Mouse (Mus musculus): ENCODE data around the gene Wdr62. TPM values are rescaled to one million over a fixed set of nuclear protein-coding genes. Genes with fewer than 3 reads are reported as not detected.
A peak's percentile ranks its signal among the peaks of the same experiment; 100 is the strongest.
"Not testable (repeated sequence)": the region's sequence is repeated elsewhere in the genome, so short reads cannot be mapped to it uniquely, and the experiment has no call there.

Gene Wdr62
- polyA plus RNA-seq, 1 experiment, result 14.8 TPM

GRCm38 (mm10) chr7:30279536-30279935 is 683 bp downstream of the Wdr62 start:
- Histone ChIP-seq H3K4me3 (replicated peaks) (peak overlapping the region; percentile 83), H3K27me3 (ENCODE audit: control insufficient read depth) (no peaks in the 10 kb centered on the region), H3K4me1 (ENCODE audit: control insufficient read depth) (peaks cover 45% of the 10 kb centered on the region), H3K9me3 (ENCODE audit: control insufficient read depth, low read length) (no peaks in the 10 kb centered on the region), H3K36me3 (ENCODE audit: control insufficient read depth) (peaks cover 25% of the 10 kb centered on the region)
- TF ChIP-seq TAL1 (IDR thresholded peaks at IDR 0.05; ENCODE audit: low read length) (no peak), GATA1 (IDR thresholded peaks at IDR 0.05; ENCODE audit: low read length) (no peak)

- no peaks in the 10 kb centered on the region for H3K27me3 ChIP-seq (ENCODE audit: control insufficient read depth)
- TF ChIP-seq TAL1 (IDR thresholded peaks at IDR 0.05; ENCODE audit: low read length), result no peak
- no peak for TF ChIP-seq GATA1 (IDR thresholded peaks at IDR 0.05; ENCODE audit: low read length)
- peak overlapping the region; percentile 83 for H3K4me3 ChIP-seq (replicated peaks)
- H3K9me3 ChIP-seq (ENCODE audit: control insufficient read depth, low read length), result no peaks in the 10 kb centered on the region
- H3K4me1 ChIP-seq (ENCODE audit: control insufficient read depth), result peaks cover 45% of the 10 kb centered on the region
- H3K36me3 ChIP-seq (ENCODE audit: control insufficient read depth), result peaks cover 32% of the 10 kb centered on the region
Measured at GRCm38 (mm10) chr7:30278911-30279310, 1.3 kb downstream of the Wdr62 start.

- Histone ChIP-seq H3K4me1 (ENCODE audit: control insufficient read depth) (peaks cover 24% of the 10 kb centered on the region), H3K27me3 (ENCODE audit: control insufficient read depth) (no peaks in the 10 kb centered on the region), H3K9me3 (ENCODE audit: control insufficient read depth, low read length) (no peaks in the 10 kb centered on the region), H3K4me3 (replicated peaks) (no peak overlapping the region), H3K36me3 (ENCODE audit: control insufficient read depth) (peaks cover 76% of the 10 kb centered on the region)
- TF ChIP-seq TAL1 (IDR thresholded peaks at IDR 0.05; ENCODE audit: low read length) (no peak), GATA1 (IDR thresholded peaks at IDR 0.05; ENCODE audit: low read length) (no peak)
Measured at GRCm38 (mm10) chr7:30274383-30274782, 5.8 kb downstream of the Wdr62 start.

GRCm38 (mm10) chr7:30269641-30270040 is 10.6 kb downstream of the Wdr62 start:
- TF ChIP-seq TAL1 (IDR thresholded peaks at IDR 0.05; ENCODE audit: low read length) (no peak), GATA1 (IDR thresholded peaks at IDR 0.05; ENCODE audit: low read length) (no peak)
- no peaks in the 10 kb centered on the region for H3K4me1 ChIP-seq (ENCODE audit: control insufficient read depth)
- no peaks in the 10 kb centered on the region for H3K9me3 ChIP-seq (ENCODE audit: control insufficient read depth, low read length)
- no peak overlapping the region for H3K4me3 ChIP-seq (replicated peaks)
- no peaks in the 10 kb centered on the region for H3K27me3 ChIP-seq (ENCODE audit: control insufficient read depth)
- peaks cover 97% of the 10 kb centered on the region for H3K36me3 ChIP-seq (ENCODE audit: control insufficient read depth)

- Histone ChIP-seq H3K9me3 (ENCODE audit: control insufficient read depth, low read length) (no peaks in the 10 kb centered on the region), H3K36me3 (ENCODE audit: control insufficient read depth) (peaks cover 94% of the 10 kb centered on the region), H3K4me1 (ENCODE audit: control insufficient read depth) (no peaks in the 10 kb centered on the region), H3K27me3 (ENCODE audit: control insufficient read depth) (no peaks in the 10 kb centered on the region), H3K4me3 (replicated peaks) (no peak overlapping the region)
- TF ChIP-seq TAL1 (IDR thresholded peaks at IDR 0.05; ENCODE audit: low read length) (no peak), GATA1 (IDR thresholded peaks at IDR 0.05; ENCODE audit: low read length) (no peak)
Measured at GRCm38 (mm10) chr7:30266780-30267179, 13.4 kb downstream of the Wdr62 start.

- Histone ChIP-seq H3K4me1 (ENCODE audit: control insufficient read depth) (no peaks in the 10 kb centered on the region), H3K27me3 (ENCODE audit: control insufficient read depth) (no peaks in the 10 kb centered on the region), H3K36me3 (ENCODE audit: control insufficient read depth) (peaks cover 94% of the 10 kb centered on the region), H3K9me3 (ENCODE audit: control insufficient read depth, low read length) (no peaks in the 10 kb centered on the region), H3K4me3 (replicated peaks) (no peak overlapping the region)
- TF ChIP-seq GATA1 (IDR thresholded peaks at IDR 0.05; ENCODE audit: low read length), result no peak
- TF ChIP-seq TAL1 (IDR thresholded peaks at IDR 0.05; ENCODE audit: low read length), result no peak
Measured at GRCm38 (mm10) chr7:30265935-30266334, 14.3 kb downstream of the Wdr62 start.

GRCm38 (mm10) chr7:30265531-30265930 is 14.7 kb downstream of the Wdr62 start:
- no peak overlapping the region for H3K4me3 ChIP-seq (replicated peaks)
- no peak for TF ChIP-seq TAL1 (IDR thresholded peaks at IDR 0.05; ENCODE audit: low read length)
- H3K4me1 ChIP-seq (ENCODE audit: control insufficient read depth), result no peaks in the 10 kb centered on the region
- H3K36me3 ChIP-seq (ENCODE audit: control insufficient read depth), result peaks cover 93% of the 10 kb centered on the region
- no peaks in the 10 kb centered on the region for H3K27me3 ChIP-seq (ENCODE audit: control insufficient read depth)
- no peaks in the 10 kb centered on the region for H3K9me3 ChIP-seq (ENCODE audit: control insufficient read depth, low read length)

- TF ChIP-seq TAL1 (IDR thresholded peaks at IDR 0.05; ENCODE audit: low read length) (no peak), GATA1 (IDR thresholded peaks at IDR 0.05; ENCODE audit: low read length) (no peak)
- H3K4me1 ChIP-seq (ENCODE audit: control insufficient read depth), result no peaks in the 10 kb centered on the region
Measured at GRCm38 (mm10) chr7:30265041-30265440, 15.2 kb downstream of the Wdr62 start.

GRCm38 (mm10) chr7:30251956-30252954 is 28.0 kb downstream of the Wdr62 start:
- no peaks in the 10 kb centered on the region for H3K9me3 ChIP-seq (ENCODE audit: control insufficient read depth, low read length)
- no peaks in the 10 kb centered on the region for H3K4me1 ChIP-seq (ENCODE audit: control insufficient read depth)
- no peak overlapping the region for H3K4me3 ChIP-seq (replicated peaks)
- H3K36me3 ChIP-seq (ENCODE audit: control insufficient read depth), result peaks cover 95% of the 10 kb centered on the region
- H3K27me3 ChIP-seq (ENCODE audit: control insufficient read depth), result no peaks in the 10 kb centered on the region
- TF ChIP-seq GATA1 (IDR thresholded peaks at IDR 0.05; ENCODE audit: low read length), result no peak
- TF ChIP-seq TAL1 (IDR thresholded peaks at IDR 0.05; ENCODE audit: low read length), result no peak

More at GRCm38 (mm10) chr7:30265041-30265440, 15.2 kb downstream of the Wdr62 start:
- Histone ChIP-seq H3K36me3 (ENCODE audit: control insufficient read depth) (peaks cover 93% of the 10 kb centered on the region), H3K4me3 (replicated peaks) (no peak overlapping the region), H3K9me3 (ENCODE audit: control insufficient read depth, low read length) (no peaks in the 10 kb centered on the region), H3K27me3 (ENCODE audit: control insufficient read depth) (no peaks in the 10 kb centered on the region)

GRCm38 (mm10) chr7:30237374-30237773 is 42.8 kb downstream of the Wdr62 start:
- H3K4me3 ChIP-seq (replicated peaks); H3K9me3 ChIP-seq (ENCODE audit: control insufficient read depth, low read length); H3K27me3 ChIP-seq (ENCODE audit: control insufficient read depth): not testable (repeated sequence)
- Histone ChIP-seq H3K36me3 (ENCODE audit: control insufficient read depth) (peaks cover 52% of the 10 kb centered on the region), H3K4me1 (ENCODE audit: control insufficient read depth) (peaks cover 13% of the 10 kb centered on the region)
